Mouse (Mus musculus) frontal cortex, adult 2 months (tissue): ENCODE measurements around the gene Serpinb1c. TPM values are rescaled to one million over a fixed set of nuclear protein-coding genes. Genes with fewer than 3 reads are reported as not detected.
"Not testable (repeated sequence)": the region's sequence is repeated elsewhere in the genome, so short reads cannot be mapped to it uniquely, and the experiment has no call there.

ENCODE experiments used
- DNase-seq, 2 experiments: peaks; one replicate each; pipeline ENCODE4 v3.0.0; 2022; ENCODE audit warnings: low spot score in 1 of 2; ENCODE audit errors: extremely low spot score in 1 of 2
- polyA plus RNA-seq: library from polyadenylated mRNA; depleted of rRNA; stranded (reverse); fragments of >200 nt; gene quantifications from 2 replicates; pipeline ENCODE4 v1.2.3, GENCODE M21; 2012

Gene Serpinb1c
- polyA plus RNA-seq, 1 experiment, result not detected

DNA sequence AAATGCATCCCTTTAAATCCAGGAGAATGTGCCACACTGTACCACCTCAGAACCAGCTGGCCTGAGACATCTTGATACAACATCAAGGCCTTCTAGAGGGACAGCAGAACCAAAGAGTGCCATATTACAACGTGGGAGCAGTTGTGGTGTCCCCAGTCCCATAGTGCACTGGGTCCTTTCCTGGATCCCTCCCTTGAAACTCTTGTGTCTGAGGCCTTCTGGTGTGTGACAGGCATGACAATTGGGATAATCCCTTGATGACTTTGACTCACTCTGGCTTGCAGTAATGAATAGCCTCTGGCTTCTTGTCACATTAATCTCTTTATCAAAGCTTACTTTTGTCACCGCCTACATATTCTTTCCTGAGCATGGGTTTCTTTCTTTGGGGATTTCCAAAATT lies 31.0 kb downstream of the Serpinb1c start:
- DNase-seq, result no peak

DNA sequence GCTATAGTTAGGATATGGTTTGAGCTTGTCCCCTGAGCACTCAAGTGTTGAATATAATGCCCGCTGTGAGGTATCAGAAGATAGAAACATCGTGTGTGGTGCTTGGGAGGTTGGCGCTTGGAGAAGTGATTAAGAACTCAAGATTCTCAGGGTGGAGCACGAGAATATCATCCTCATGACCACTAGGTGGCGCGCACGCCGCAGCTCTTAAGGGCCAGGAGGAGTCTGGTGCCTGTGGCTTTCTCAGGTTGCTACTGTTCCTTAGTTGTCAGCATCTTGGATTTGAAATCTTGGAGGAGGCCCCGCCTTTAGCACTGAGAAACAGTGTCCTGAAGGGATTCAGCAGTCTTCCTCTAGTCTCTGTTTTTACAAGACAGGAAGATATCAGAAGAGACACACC lies 31.5 kb downstream of the Serpinb1c start:
- DNase-seq, result peak; percentile 41 to 87

DNA sequence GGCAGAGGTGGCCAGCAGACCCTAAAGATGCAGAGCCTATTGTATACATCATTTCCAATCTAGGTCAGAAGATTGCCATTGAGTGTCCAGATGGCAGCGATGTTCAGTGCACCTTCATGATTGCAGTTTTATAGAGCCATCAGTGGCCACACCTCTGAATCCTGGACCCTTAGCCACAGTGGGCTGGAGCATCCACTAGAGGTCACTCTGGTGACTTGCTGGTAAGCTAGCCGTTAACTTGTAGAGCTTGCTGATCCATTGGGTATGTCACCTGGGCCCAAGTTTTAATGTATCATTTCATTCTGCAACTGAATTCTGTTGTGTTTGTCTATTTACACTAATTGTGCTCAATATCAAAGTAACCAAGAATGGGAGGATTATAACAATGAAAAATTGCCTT lies 32.4 kb downstream of the Serpinb1c start:
- no peak for DNase-seq

DNA sequence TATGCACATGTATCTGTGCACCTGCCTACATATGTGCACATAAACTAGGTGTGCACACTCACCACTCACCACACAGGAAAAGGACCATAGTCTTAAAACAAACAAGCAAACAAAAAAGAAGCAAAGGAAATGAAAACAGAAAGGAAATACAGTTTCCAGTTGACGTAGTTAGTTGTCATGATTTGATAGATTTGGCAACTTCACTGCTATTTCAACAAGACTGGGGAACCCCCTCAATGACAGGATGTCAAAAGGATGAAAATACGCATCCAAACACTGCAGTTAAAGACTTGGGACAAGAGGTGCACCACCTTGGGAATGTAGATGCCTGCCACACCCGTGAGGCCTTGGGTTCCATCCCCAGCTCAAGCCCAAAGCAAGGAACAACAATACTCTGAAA lies 33.5 kb downstream of the Serpinb1c start:
- DNase-seq, result not testable (repeated sequence)

DNA sequence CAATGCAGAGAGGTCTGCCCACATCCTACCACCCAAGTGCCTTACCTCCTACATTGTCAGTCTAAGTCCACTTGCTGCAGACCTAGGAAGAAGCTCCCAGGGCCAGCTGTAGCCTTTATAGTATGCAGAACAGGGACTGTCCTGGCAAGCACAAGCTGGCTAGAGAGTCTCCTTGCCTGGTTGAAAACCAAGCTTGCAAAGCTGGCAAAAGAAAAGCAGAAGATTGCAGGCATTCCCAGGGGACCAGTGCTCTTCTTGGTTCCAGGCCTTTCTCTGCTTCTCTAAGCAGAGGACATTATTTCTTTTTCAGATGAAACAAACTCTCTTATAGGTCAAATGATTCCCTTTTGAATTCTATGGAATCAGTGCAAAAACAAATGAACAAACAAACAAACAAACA lies 34.6 kb downstream of the Serpinb1c start:
- DNase-seq, result no peak

DNA sequence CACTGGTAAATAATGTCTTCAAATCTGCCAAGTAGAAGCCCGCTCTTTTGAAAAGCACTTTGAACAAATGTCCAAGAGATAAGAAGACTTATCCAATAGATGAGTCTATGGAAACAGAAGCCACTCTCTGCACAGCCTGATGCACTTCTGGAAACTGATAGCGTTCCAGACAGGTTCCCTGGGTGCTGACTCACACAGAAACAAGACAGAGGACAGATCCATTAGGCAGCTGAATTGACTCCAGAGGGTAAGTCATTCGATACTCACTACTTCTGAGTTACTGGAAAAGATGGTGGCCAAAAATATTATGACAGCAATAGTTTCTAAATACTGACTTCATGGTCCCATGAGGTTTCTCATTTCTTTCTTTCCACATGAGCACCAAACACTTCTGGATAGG lies 37.2 kb downstream of the Serpinb1c start:
- no peak for DNase-seq

DNA sequence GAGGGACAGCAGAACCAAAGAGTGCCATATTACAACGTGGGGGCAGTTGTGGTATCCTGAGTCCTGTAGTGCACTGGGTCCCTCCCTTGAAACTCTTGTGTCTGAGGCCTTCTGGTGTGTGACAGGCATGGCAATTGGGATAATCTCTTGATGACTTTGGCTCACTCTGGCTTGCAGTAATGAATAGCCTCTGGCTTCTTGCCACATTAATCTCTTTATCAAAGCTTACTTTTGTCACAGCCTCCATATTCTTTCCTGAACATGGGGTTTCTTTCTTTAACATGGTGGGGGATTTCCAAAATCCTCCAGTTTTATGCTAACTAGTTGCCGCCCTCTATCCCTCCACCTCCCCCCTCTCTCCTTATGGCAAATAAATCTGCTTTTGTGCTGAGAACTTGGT lies 44.9 kb downstream of the Serpinb1c start:
- DNase-seq, result no peak

DNA sequence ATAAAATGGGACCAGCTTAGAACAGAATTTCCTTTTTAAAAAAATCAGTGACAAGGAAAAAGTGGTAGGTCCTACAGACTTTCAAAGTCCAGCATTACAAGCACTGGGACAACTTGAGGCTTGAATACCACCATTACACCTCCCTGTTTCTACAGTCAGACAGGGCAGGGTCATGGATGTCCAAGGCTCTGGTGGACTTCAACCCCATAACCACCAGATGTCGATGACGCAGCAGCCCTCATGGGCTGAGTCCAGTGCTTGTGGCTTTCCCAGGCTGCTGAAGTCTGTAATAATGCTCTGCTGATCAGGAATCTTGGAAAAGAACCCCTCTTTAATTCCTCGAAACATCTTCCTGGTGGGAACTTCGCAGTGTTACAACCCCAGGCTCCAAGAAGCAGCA lies 45.5 kb downstream of the Serpinb1c start:
- no peak for DNase-seq

DNA sequence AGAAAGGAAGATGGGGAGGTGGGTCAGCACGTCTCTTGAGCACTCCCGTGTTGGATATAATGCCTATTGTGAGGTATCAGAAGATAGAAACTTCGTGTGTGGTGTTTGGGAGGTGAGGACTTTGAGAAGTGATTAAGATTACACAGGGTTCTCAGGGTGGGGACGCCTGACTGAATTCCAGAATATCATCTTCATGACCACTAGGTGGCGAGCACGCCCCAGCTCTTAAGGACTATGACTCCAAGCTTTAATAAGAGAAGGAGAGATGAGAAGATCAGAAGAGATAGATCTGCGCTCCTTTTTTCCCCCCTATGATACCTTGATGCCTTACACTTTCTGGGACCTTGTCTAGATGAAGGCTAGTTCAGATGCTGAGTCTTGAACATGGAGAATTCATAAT lies 46.0 kb downstream of the Serpinb1c start:
- peak in 1 of 2 experiments; percentile 65 for DNase-seq

DNA sequence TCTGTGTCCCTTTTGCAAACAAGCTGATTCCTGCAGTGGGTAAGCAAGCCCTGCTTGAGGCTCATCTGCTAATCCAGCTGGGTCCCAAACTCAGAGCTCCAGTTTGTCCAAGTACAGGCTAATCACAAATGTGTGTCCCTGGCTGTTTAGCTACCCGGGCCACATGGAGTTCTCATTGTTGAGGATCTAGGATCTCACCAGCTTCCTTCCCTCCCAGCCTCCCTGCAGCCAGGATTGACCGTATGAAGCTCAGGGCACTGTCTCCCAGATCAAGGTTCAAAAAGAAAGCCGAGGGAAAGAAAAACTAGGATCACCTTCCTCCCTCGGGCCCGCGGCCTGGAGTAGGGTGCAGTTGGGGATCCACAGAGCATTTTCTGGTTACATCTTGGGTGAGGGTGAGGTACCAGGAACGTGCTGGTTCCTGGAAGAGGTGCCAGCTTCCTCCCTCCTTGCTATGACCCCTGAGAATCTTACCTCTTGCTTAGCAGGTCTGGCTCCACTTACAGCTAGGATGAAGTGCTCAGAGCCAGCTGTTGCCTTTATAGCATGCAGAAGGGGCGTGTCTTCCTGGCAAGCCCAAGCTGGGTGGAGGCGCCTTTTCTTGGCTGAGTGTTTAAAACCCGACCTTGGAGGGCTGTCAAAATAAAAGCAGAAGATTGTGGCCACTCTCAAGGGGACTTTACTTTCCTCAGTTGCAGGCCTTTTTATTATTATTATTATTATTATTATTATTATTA lies 47.2 kb downstream of the Serpinb1c start, which contains the start of gene Serpinb1a:
Gene Serpinb1a, minus strand, starts transcription at position 518 of the 737 bp plus-strand sequence.
- DNase-seq, result no peak

DNA sequence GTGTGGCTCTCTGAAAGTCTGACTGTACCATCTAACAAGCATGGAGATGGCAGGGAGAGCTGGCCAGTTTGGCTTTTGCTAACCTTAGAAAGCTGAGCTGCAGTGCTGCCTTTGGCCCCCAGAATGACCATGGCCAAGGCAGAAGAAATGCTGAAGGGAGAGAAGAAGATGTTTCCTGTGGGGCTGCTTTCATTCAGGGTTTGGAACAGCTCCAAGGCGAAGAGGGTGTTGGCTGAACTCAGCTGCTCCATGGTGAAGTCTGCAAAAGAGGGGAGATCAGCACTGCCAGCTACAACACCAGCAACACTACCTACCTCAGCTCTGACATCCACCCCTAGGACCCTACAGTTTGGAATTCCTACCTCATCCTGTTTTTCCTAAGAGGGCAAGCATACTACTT lies 47.9 kb downstream of the Serpinb1c start:
- no peak for DNase-seq

DNA sequence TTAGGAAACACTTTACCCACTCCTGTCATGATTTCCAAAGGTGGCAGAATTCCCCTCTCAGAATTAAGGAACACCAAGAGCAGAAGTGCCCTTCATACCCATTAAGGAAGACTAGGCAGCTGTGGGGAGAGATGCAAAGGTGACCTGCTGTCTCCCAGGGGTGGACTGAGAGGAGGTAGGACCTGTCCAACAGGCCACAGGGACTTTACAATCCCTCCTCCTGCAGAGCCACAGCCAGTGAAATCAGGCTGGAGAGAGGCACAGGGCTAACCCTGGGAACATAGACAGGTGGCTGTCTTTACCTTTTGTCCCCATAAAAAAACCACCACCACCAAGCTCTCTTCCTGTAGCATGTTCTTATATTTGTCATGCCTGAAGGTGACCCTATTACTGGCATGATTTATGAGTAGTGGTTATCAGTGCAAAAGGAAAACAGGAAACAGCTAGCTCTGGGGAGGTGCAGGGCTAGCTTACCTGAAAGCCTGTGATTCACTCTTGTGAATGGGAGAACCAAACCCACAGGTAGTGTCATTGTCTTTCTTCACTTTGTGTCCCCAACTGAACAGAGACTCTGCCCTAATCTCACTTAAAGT lies 48.4 kb downstream of the Serpinb1c start:
- no peak for DNase-seq

DNA sequence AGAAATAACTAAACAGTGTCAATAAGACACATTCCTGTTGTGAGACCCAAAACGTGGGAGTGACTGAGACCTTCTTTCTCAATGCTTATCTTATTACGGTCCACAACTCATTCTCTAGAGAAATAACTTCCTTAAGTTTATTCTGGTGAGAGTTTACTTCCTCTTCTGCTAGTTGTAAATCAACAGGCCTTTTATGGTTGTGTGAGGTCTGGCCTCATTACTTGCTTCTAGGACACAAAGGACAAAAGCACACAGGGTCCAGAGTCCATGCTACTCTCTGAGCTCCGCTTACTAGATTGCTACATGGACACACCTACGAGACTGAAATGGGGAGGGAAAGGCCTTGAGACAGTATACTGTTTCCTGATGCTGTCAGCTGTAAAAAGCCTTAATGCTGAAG lies 48.9 kb downstream of the Serpinb1c start:
- no peak for DNase-seq

DNA sequence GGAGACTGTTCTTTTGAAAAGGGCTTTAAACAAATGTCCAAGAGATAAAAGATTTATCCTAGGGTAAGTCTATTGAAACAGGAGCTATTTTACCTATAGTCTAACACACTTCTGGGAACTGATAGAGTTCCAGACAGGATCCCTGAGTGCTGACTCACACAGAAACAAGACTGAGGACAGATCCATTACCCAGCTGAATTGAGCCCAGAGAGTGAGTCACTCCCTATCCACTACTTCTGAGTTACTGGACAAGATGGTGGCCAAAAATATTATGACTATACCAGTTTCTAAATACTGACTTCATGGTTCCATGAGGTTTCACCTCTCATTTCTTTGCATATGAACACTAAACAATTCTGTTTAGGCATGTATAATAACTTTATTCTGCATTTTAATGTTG lies 51.8 kb downstream of the Serpinb1c start:
- no peak for DNase-seq

DNA sequence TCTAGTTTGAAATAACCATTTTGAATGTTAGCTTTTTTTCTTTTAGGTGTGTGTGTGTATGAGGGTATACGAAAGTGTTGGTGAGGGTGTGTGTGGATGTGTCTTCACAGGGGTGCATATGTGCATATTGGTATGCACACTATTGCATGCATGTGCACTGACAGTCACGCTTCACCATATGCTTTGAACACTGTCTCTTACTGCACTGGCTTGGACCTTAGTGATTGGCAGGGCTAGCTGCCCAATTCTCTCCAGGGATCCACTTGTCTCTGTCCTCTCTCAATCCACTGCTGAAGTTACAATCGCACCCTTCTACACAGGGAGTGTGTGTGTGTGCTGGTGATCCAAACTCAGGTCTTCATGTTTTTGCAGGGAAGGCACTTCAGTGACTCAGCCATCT lies 56.7 kb downstream of the Serpinb1c start:
- DNase-seq, result no peak

DNA sequence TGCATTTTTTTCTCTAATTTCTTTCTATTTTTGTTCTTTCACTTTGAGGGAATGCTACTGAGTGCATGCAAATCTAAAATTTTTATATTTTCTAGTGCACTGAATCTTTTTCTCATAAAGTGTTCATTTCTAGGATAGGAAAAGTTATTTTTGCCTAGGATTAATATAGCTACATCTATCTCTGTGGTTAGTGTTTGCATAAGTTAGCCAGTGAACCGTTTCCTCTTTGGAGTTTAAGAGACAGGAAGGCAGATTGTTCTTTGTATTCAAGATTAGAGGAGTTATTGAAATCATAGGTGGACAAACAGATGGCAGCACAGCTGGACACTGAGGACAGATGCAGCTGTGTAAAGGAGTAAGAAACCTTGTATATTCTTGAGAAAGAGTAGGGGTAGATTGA lies 58.7 kb downstream of the Serpinb1c start:
- DNase-seq, result no peak

DNA sequence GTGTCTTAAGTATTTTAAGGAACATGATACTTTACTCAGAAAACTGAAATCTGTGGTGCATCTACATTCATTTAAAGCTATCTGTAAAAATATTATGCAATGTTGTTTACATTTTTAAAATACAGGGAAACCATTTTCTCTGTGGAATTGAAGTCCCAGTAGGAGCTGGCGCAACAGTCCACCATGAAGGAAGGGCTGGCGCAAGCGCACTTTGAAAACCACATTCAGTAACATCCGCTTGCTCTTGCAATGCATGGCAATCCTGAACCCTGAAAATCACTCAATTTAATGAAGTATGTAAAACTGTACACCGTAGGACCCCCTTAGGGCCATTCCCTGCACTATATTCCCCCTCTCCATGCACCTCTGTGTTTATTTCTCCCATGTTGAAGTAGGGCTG lies 63.5 kb downstream of the Serpinb1c start:
- DNase-seq, result no peak

DNA sequence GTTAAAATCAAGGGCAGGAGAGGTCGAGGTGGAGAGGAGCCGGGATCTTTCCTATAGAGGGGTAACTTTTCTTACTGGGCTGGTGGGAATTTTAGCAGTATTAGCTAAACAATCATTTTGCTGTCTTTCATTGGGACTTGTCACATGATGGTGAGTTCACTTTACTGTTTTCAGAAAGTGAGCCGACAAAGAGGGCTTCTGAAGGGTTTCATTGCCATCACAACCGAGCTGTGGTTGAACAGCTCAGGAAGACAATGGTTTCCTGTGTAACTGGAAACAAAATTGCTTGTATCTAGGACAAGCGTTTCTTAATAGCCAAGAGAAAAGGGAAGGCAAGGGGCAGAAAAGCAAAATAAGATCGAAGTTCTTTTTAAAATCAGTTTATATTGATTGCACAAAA lies 64.8 kb downstream of the Serpinb1c start:
- DNase-seq, result no peak

DNA sequence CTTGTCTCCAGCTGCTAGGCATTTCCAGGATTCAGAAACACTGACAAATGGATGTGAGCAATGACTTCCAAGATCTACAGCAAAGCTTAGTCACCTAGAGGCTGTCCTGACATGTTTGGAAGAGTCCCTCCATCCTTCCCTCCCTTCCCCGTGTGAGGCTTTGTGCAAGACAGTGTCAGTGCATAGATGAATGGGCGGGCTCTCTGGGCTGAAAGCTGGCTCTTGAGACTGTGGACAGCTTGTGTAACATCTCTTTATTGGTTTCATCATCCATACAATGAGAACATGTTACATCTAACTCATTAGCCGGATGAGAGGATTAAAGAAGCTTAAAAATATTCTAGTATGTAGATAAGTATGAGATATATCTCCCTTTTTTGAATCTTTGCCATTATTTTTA lies 65.2 kb downstream of the Serpinb1c start:
- no peak for DNase-seq

DNA sequence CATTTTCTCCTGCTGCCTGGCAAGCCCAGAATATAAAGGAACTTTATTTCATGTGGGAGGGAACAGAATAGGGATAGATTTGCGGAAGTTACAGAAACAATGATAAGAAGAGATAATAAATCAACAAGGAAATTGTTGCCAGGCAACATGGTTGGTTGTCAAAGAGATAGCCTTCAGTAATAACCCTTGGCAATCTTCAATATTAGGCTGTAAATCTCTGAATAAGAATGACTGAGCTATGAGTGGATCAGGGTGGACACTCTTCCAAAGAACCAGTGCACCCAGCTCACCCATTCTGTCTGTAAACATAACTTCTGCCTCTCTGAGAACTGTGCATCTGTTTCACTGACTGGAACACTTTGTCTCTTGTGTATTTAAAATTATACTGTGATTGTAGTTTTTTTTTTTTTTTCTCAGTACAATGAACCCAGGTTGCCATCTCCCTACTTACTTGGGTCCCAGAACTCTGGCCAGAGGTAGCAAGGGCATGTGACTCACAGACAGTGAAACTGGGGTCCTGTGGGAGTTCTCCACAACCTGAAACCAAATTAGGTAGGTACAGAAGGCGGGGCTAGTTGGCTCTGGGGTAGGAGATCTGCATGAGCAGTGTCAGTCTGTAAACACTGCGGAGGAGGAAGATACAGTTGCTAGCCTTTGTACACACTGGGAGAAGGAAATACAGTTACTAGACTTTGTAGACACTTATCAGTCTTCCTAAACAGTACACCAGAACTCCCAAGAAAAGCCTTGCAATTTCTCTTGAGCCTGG lies 66.3 kb downstream of the Serpinb1c start:
- no peak for DNase-seq
